Mouse (Mus musculus) olfactory bulb, adult 2 months (tissue): Measurements from ENCODE around the gene Pde1a.

Source experiments
- CTCF ChIP-seq: fragments of 200-500 bp; IDR thresholded peaks from 2 replicates; pipeline ENCODE4 v1.5.1; 2012; ENCODE audit warnings: low read depth, mild to moderate bottlenecking, low read length, moderate library complexity; ENCODE audit not compliant: insufficient read depth
- POLR2A ChIP-seq: fragments of 200-500 bp; IDR thresholded peaks from 2 replicates; pipeline ENCODE4 v1.6.1; 2012; ENCODE audit warnings: mild to moderate bottlenecking, low read depth, low read length, moderate library complexity; ENCODE audit not compliant: insufficient read depth

GRCm38 (mm10) chr2:79969594-79969993 lies 159.7 kb downstream of the Pde1a start:
- no peak for TF ChIP-seq CTCF
- TF ChIP-seq POLR2A = no peak
